Mouse (Mus musculus) testis, postnatal 14 days (tissue): ENCODE measurements around the gene Tnnc1.
A peak's percentile ranks its signal among the peaks of the same experiment; 100 is the strongest.

ENCODE experiments used
- DNase-seq: peaks from one replicate; pipeline ENCODE4 v3.0.0; 2021; ENCODE audit warnings: low spot score

Tnnc1 gene

GRCm38 (mm10) chr14:31214684-31215083, 6.6 kb downstream of the Tnnc1 start:
- DNase-seq: no peak

- DNase-seq: no peak
Measured at GRCm38 (mm10) chr14:31215157-31216002, 7.3 kb downstream of the Tnnc1 start.

- no peak for DNase-seq
Measured at GRCm38 (mm10) chr14:31216846-31217245, 8.7 kb downstream of the Tnnc1 start, which contains the start of gene Nisch. Gene Nisch (minus strand): TSS chr14:31216946.

GRCm38 (mm10) chr14:31217666-31218065, 9.6 kb downstream of the Tnnc1 start, which contains the start of gene Sema3g:
Gene Sema3g (plus strand): TSS chr14:31217860.
- DNase-seq: peak; percentile 46

GRCm38 (mm10) chr14:31226978-31227377, 18.9 kb downstream of the Tnnc1 start:
- peak; percentile 71 for DNase-seq

GRCm38 (mm10) chr14:31228234-31228633, 20.1 kb downstream of the Tnnc1 start:
- DNase-seq: no peak

- DNase-seq: no peak
Measured at GRCm38 (mm10) chr14:31230442-31230841, 22.3 kb downstream of the Tnnc1 start.

GRCm38 (mm10) chr14:31232404-31233069, 24.4 kb downstream of the Tnnc1 start:
- no peak for DNase-seq

- DNase-seq: no peak
Measured at GRCm38 (mm10) chr14:31233070-31233995, 25.2 kb downstream of the Tnnc1 start.

- no peak for DNase-seq
Measured at GRCm38 (mm10) chr14:31233996-31234591, 26.0 kb downstream of the Tnnc1 start.

GRCm38 (mm10) chr14:31237101-31237882, 29.2 kb downstream of the Tnnc1 start:
- DNase-seq: no peak

- no peak for DNase-seq
Measured at GRCm38 (mm10) chr14:31240528-31240927, 32.4 kb downstream of the Tnnc1 start.

GRCm38 (mm10) chr14:31244777-31245176, 36.7 kb downstream of the Tnnc1 start:
- no peak for DNase-seq

- DNase-seq: no peak
Measured at GRCm38 (mm10) chr14:31245946-31246345, 37.8 kb downstream of the Tnnc1 start.

- no peak for DNase-seq
Measured at GRCm38 (mm10) chr14:31248396-31248795, 40.3 kb downstream of the Tnnc1 start.

- DNase-seq: no peak
Measured at GRCm38 (mm10) chr14:31250222-31251083, 42.3 kb downstream of the Tnnc1 start.

GRCm38 (mm10) chr14:31251084-31251604, 43.0 kb downstream of the Tnnc1 start, which contains the start of the genes Phf7 and Bap1:
Gene Phf7 (minus strand): TSS chr14:31251317.
Gene Bap1 (plus strand): TSS chr14:31251450.
- DNase-seq: peak; percentile 96

GRCm38 (mm10) chr14:31251626-31252025, 43.5 kb downstream of the Tnnc1 start:
- DNase-seq: no peak

GRCm38 (mm10) chr14:31252091-31252490, 44.0 kb downstream of the Tnnc1 start:
- no peak for DNase-seq
